Mouse (Mus musculus) urinary bladder, postnatal 36 days (tissue): Measurements from ENCODE around the gene Tcaim.
"Not testable (repeated sequence)": the region's sequence is repeated elsewhere in the genome, so short reads cannot be mapped to it uniquely, and the experiment has no call there.

ENCODE experiments used
- DNase-seq, 2 experiments: peaks; one replicate each; pipeline ENCODE4 v3.0.0; 2022; ENCODE audit warnings: low spot score in 2 of 2, mixed read lengths in 1 of 2

Tcaim gene

GRCm38 (mm10) chr9:122805053-122805844 is at the start of gene Tcaim:
Gene Tcaim, plus strand, starts transcription at chr9:122805539.
- DNase-seq, result peak; percentile 84 to 88

GRCm38 (mm10) chr9:122757614-122758013 is 47.7 kb upstream of the Tcaim start:
- no peak for DNase-seq

GRCm38 (mm10) chr9:122760111-122760510 is 45.2 kb upstream of the Tcaim start:
- no peak for DNase-seq

DNA sequence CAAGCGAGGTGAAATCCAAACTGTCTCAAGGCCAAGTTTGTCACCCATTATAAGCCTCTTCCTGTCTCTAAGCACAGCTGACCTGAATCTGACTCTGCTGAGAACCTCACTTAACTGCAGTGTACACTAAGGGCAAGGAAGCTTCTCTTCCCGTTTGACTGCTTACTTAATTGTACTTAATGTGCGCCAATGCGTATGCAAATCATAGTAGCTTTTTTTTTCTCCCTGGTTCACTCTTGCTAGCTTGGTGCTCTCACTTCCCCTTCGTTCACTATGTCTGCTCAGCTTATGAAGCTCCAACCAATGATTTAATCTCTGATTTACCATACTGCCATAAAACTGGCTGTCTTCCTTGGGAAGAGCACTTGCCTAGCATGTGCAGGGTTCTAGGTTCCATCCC is 20.1 kb upstream of the Tcaim start:
- no peak for DNase-seq

GRCm38 (mm10) chr9:122786534-122786933 is 18.8 kb upstream of the Tcaim start:
- DNase-seq, result no peak

DNA sequence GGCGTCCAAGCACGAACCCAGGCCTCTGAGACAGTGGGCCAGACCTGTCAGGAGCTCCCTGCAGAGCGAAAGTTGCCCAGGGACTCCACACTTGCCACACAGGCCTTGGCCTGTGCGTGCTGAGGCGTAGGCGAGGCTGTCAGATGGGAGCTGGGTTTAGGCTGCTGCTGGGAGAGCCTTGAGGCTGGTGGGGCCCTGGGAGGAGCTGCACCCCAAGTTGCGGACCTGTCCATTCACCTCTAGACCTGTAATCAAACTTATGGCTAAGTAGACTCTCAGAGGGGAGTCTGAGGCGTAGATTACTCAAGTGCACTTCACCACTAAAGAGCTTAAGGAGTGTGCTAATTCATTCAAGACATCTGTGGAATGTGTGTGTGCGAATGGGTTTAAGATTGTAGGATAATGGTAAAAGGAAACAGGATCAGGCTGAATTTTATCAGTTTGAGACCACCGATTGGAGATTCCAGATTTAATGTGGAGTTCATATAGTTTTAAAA is 554 bp downstream of the Tcaim start:
- DNase-seq, result no peak

DNA sequence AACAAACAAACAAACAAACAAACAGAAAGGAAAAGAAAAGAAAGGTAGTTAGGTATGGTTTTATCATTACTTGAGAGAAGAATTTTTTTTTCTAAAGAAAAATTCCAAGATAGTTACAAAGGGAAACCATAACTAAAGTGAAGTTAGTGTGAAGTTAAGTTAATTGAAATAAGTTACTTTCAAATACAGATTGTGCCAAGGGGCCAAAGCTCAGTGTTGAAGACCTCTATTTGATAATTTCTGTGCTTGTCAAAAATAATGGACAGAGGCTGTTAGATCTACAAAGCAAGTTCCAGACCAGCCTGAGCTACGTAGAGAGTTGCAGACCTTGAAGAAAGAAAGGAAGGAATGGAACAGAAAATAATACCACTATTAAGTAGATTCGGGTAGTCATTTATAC is 1.8 kb downstream of the Tcaim start:
- no peak for DNase-seq

DNA sequence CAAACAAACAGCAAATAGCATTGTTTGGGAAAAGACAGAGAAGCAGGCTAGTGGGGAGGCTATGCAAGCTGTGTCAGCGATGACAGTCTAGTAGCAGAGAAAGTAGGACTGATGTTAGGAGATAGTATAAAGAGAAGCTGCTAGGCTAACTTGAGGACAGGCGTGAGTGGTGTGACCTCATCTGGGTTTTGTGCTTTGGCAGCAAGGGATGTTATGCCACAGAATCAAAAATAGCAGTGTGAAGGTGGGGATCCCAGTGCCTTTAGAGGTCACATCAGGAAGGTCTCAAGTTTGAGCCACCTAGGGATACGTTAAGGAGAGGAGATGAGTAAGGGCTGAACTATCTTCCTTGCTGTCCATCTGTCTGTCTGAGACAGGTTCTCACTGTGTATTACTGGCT is 4.9 kb downstream of the Tcaim start:
- DNase-seq, result no peak

DNA sequence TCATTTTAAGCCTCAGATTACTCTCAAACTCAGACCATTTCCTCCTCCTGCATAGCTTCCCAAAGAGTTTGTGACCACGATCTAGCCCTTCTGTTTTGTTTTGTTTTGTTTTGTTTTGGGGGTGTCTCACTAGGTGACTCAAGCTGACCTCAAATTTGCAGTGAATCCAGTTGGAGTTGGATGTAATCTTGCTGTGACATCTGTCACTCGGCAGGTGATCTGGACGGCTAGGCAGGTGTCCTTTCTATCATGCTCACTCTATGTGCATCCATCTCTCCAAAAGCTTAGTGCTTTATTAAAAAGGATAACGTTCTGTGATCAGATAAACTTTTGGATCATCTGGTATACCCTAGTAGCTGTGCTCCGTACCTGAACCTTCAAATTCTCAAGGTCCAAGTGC is 7.0 kb downstream of the Tcaim start:
- no peak for DNase-seq

DNA sequence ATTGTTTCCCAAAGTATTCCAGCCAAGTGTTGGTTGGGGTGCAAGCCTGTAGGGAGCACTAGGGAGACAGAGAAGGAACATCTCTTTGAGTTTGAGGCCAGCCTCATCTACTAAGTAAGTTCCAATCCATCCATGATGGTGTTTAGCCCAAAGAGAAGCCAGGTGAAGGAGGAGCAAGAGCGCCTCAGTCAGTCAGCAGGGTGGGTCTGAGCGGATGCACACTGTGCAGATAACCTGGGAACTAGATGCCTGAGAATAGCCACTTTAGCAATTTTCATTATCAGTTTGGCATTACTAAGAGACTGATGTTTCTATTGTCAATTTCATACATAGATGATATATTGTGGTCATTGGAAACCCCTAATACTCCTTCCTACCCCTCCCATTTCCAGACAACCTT is 9.4 kb downstream of the Tcaim start:
- no peak for DNase-seq

GRCm38 (mm10) chr9:122815239-122815851 is 10.0 kb downstream of the Tcaim start:
- DNase-seq, result no peak

DNA sequence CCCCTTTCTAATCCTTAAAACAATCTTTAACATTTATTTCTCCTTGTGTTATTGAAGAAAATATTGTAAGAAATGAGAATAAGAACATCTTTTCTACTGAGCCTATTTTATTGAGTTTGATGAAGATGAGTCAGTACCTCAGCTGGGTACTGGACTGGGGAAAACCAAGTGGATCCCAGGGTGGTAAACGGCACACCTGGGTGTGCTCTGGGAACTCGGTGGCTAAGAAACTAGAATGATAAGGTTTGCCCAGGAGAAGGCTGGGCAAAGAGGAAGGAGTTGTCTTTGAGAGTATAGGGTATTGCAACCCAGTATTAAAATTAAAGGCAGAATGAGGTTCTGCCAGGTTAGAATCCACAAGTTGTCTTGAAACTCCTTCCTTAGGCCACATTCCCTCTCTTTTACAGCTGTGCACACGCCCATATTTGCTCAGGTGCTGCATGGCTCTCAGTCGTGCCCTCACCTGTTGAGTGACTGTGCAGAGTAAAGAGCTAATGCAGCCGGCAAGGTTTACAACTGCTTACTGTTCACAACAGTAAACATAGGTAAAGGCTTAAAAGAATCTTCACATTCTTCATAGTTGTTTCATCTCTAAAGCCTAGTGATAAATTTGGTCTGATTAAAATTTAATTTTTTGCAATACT is 18.2 kb downstream of the Tcaim start:
- DNase-seq, result no peak

DNA sequence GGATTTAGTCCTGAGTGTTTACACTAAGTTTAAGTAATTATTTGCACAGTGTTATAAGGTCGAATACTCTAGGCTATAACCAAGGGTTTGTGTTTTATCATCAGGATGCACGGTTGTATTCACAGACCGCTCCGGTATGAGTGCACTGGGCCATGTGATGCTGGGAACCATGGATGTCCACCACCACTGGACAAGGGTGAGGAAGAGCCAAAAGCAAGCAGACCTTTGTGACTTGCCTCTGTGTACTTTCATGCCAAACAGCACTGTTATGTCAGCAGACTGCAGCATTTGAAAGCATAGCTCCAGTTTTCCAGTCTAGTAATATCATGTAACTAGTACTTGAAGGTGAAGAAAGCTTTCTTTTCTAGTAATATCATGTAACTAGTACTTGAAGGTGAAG is 21.4 kb downstream of the Tcaim start:
- DNase-seq, result no peak

DNA sequence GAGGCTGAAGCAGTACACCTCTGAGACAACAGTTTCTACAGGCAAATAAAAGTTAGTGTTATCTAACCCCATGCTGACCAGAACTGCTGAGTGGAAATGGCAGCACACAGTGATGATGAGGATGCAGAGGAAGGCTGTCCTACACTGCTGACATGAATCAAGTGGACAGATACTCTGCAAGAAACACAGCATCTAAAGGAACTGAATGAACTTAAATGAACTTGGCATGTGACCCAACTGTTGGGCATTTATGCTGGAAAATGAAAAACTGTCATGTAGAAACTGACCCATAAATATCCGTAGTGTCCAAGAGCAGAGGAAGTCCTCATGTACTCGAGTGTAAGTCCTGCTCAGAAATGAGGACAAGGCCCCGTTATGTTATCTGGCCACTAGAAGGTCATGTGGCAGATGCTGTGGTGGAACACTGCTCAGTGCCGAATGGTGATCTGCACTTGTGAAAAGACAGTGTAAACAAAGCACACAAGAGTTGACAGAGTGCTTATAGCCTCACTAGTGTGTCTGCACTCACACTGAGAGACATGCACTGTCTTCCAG is 24.6 kb downstream of the Tcaim start:
- no peak for DNase-seq

DNA sequence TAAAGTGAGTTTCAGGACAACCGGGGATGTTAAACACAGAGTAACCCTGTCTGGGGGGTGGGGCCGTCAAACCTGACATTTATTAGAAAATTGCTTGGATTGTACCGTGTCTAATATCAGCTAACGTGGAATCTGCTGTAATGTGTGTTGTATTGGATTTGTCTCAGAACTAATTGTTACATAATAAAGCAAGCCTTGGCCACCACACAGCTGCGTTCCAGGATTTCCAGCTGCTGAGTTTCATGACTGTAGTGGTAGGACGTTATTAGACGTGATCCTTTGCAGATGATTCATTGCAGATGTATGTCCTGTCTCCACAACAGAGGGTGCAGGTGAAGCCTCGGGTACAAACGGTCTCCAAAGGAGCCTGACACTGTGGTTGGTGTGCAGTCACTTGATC is 30.8 kb downstream of the Tcaim start:
- no peak for DNase-seq

DNA sequence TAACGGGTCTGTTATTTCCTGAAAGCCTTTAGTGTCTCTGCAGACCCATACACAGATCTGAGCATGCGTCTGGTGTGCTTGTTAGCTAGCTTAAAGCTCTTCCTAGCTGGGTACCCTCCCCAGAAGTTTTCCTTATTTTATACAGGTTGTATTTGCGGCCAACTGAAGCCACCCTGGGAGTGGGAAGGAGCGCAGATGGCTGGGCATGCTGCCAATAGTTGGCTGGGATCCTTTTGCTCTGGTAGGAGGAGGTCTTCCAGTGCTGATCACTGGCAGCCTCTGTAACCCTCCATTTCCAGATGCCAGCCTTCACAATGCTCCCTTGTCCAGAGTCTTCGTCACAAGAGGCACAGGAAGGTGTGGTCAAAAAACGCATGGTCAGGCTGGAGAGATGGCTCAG is 31.5 kb downstream of the Tcaim start:
- DNase-seq, result peak in 1 of 2 experiments; percentile 19

GRCm38 (mm10) chr9:122837216-122837615 is 31.9 kb downstream of the Tcaim start:
- DNase-seq, result no peak

DNA sequence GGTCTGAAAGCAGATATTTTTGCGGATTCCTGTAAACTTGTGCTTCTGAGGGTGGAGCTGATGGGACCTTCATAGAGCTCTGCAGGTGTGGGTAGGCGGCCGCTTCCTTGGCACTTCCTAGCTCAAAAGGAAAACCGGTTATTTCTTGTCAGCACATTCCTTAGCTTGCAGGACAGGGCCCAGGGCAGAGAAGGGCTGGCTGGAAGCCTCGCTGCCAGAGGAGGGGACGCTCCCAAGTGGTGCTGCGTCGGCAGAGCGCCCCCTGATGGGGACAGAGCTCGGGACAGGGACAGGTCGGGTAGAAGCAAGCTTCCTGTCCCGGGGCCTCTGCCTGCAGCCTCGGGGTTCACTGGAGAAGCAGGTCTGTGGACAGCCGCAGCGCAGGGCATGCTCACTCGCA is 32.3 kb downstream of the Tcaim start:
- peak; percentile 28 to 34 for DNase-seq

GRCm38 (mm10) chr9:122843760-122844159 is 38.4 kb downstream of the Tcaim start, which contains the start of gene Gm35549:
Gene Gm35549, minus strand, starts transcription at chr9:122844035.
- no peak for DNase-seq

- no peak for DNase-seq
These were observed 40.3 kb downstream of the Tcaim start for GRCm38 (mm10) chr9:122845621-122846020.

DNA sequence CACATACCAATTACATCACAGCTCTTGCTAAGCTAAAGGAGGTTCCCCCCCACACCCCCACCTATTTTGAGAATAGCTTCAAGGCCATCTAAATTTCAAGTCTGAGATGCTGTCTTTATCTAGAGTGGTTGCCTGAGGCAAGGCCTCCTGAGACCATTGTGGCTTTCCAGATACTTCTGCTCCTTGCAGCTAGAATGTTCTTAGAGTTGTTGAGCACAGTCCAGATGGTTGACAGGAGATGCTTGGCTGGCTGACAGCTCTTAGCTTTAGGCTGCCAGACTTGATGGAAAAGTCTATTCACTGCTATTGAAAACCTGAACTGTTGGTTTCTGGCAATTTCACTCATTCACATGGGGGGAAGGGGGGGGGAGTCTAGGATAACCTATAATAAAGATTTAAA is 40.8 kb downstream of the Tcaim start:
- DNase-seq, result no peak

DNA sequence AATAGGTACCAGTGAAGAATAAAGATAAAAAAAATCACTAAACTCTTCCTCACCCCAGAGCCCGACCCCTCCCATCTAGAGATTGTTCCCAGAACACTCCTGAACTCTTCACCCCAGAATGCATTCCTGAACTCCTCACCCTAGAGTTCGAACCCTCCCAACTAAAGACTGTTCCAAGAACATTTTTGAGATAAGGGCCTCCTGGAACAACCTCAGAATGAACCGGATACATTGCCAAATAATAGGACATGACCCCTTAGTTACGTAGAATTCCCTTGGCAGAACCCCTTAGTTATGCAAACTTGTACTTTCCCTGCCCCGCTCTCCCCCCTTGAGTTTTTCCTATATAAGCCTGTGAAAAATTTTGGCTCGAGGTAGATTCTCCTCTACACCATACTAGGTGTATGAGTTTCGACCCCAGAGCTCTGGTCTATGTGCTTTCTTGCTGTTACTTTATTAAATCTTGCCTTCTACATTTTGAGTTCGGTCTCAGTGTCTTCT is 42.5 kb downstream of the Tcaim start:
- not testable (repeated sequence) for DNase-seq
